Mouse (Mus musculus): ENCODE results near the gene Chd3. TPM values are rescaled to one million over a fixed set of nuclear protein-coding genes. Genes with fewer than 3 reads are reported as not detected.

The Chd3 gene
- total and polyA plus RNA-seq, 2 experiments from 2014 or later, result 58.9 to 298 TPM

DNA sequence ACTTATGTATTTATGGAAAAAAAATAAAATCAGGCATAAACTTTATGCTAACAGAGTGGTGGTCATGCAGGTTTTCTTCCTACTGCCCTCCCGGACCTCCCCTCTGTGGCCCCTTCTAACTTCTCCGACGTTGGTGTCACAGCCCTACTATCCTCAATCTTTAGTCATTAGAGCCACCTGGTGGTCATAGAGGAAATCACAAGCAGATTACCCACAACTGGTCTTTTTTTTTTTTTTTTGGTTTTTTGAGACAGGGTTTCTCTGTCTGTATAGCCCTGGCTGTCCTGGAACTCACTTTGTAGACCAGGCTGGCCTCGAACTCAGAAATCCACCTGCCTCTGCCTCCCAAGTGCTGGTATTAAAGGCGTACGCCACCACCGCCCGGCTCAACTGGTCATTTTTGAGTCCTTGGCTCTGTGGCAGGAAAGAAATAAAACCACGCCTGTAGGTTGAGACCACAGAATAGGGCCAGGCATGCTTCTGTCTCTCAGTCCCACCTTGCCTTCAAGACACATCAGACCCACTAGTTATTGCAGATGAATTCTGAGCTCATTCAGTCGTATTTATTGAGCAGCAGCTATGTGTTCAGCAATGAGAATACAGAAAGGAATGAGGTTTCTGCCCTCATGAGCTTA is 21.3 kb upstream of the Chd3 start:
- no peak overlapping the region for H3K4me3 ChIP-seq (ENCODE audit: low read depth, low read length)
- no peak for ATAC-seq (ENCODE audit: low FRiP score)
- no peak overlapping the region for H3K27ac ChIP-seq (ENCODE audit: low read depth, low read length)
- no peaks in the 10 kb centered on the region for H3K27me3 ChIP-seq (ENCODE audit: insufficient read depth, low read length)
- TF ChIP-seq CTCF (IDR thresholded peaks at IDR 0.05), result peak; percentile 83
- no peaks in the 10 kb centered on the region for H3K9me3 ChIP-seq (ENCODE audit: low read length)
- no peak overlapping the region for H3K9ac ChIP-seq (replicated peaks; ENCODE audit: low read length, poor library complexity, severe bottlenecking)
- H3K4me1 ChIP-seq (ENCODE audit: insufficient read depth, low read length), result no peaks in the 10 kb centered on the region
- DNase-seq (ENCODE audit: low spot score), result peak; percentile 89
- WGBS, result 47% methylated on average over 10 of the region's 10 CpGs
- H3K4me2 ChIP-seq (ENCODE audit: low read depth, low read length, poor library complexity, severe bottlenecking), result no peak overlapping the region
- H3K36me3 ChIP-seq (ENCODE audit: insufficient read depth, low read length), result no peaks in the 10 kb centered on the region

DNA sequence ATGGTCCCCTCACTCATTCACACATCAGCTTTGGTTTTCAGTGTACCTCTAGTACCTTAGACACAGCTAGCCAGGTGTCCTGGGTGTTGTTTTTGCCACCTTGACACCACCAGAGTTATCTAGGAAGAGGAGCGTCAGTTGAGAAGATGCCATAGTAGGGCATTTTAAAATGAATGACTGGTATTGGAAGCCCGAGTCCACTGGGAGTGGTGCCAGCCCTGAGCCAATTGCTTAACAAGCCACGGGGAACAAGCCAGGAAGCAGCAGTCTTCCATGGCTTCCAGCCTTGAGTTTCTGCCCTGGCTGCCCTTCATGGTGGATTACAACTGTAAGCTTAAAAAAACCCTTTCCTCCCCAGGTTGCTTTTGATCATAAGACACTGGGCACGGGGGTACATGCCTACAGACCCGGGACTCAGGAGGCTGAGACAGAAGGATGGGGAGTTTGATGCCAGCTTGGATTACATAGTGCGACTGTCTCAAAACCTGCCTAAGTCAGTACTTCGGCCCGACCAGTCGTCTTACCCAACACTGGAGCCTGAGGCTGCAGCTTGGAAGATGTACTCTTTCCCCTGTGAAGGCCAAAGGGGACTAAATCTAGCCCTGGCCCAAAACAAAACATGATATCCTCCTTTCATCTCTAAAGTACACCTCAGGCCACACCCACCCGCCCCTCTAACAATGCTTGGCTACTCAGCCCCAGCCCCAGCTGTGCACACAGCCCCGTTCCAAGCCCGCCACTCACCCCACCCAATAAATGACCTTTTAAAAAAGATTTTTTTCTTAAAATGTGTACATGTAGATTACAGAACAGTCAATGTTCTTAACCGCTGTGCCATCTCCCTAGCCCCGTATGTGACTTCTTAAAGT is 20.6 kb upstream of the Chd3 start:
- DNase-seq (ENCODE audit: low spot score), result no peak
- Histone ChIP-seq H3K27ac (ENCODE audit: low read depth, low read length) (no peak overlapping the region), H3K4me2 (ENCODE audit: low read depth, low read length, poor library complexity, severe bottlenecking) (no peak overlapping the region), H3K9me3 (ENCODE audit: low read length) (no peaks in the 10 kb centered on the region), H3K9ac (replicated peaks; ENCODE audit: low read length, poor library complexity, severe bottlenecking) (no peak overlapping the region), H3K27me3 (ENCODE audit: insufficient read depth, low read length) (no peaks in the 10 kb centered on the region), H3K4me3 (ENCODE audit: low read depth, low read length) (no peak overlapping the region), H3K4me1 (ENCODE audit: insufficient read depth, low read length) (no peaks in the 10 kb centered on the region), H3K36me3 (ENCODE audit: insufficient read depth, low read length) (no peaks in the 10 kb centered on the region)
- TF ChIP-seq CTCF (IDR thresholded peaks at IDR 0.05), result no peak
- WGBS, result 59% methylated on average over 14 of the region's 14 CpGs
- ATAC-seq (ENCODE audit: low FRiP score), result no peak

- no peak overlapping the region for H3K4me2 ChIP-seq (ENCODE audit: low read depth, low read length, poor library complexity, severe bottlenecking)
- H3K9me3 ChIP-seq (ENCODE audit: low read length), result no peaks in the 10 kb centered on the region
- H3K4me1 ChIP-seq (ENCODE audit: insufficient read depth, low read length), result no peaks in the 10 kb centered on the region
- DNase-seq (ENCODE audit: low spot score) (no peak), ATAC-seq (ENCODE audit: low FRiP score) (no peak)
- no peak overlapping the region for H3K4me3 ChIP-seq (ENCODE audit: low read depth, low read length)
- H3K27me3 ChIP-seq (ENCODE audit: insufficient read depth, low read length), result no peaks in the 10 kb centered on the region
- no peak overlapping the region for H3K27ac ChIP-seq (ENCODE audit: low read depth, low read length)
- no peak for TF ChIP-seq CTCF (IDR thresholded peaks at IDR 0.05)
- 96% methylated on average over 4 of the region's 4 CpGs for WGBS
- no peak overlapping the region for H3K9ac ChIP-seq (replicated peaks; ENCODE audit: low read length, poor library complexity, severe bottlenecking)
- H3K36me3 ChIP-seq (ENCODE audit: insufficient read depth, low read length), result no peaks in the 10 kb centered on the region
Observed at GRCm38 (mm10) chr11:69388680-69389079, 19.5 kb upstream of the Chd3 start.

DNA sequence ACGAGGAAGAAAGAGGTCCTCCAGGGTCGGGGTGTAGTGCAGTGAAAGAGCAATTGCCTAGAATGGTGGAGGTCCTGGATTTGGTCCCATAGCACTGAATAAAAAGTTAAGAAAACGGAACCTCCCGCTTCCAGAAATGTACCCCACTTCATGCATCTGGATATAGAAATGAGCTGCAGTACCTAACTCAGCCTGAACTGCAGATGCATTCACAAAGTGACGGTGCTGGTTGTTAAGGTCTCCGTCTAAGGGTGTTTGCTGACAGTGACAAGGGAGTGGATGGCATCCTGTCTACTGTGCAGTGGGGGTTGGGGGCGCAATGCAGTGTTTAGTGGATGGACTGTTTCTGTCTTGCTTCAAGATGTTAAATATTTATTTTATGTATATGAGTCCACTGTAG is 17.6 kb upstream of the Chd3 start:
- ATAC-seq (ENCODE audit: low FRiP score) (no peak), DNase-seq (ENCODE audit: low spot score) (no peak)
- Histone ChIP-seq H3K4me3 (ENCODE audit: low read depth, low read length) (no peak overlapping the region), H3K4me2 (ENCODE audit: low read depth, low read length, poor library complexity, severe bottlenecking) (no peak overlapping the region), H3K36me3 (ENCODE audit: insufficient read depth, low read length) (no peaks in the 10 kb centered on the region), H3K9ac (replicated peaks; ENCODE audit: low read length, poor library complexity, severe bottlenecking) (no peak overlapping the region), H3K27me3 (ENCODE audit: insufficient read depth, low read length) (no peaks in the 10 kb centered on the region), H3K9me3 (ENCODE audit: low read length) (no peaks in the 10 kb centered on the region), H3K4me1 (ENCODE audit: insufficient read depth, low read length) (no peaks in the 10 kb centered on the region), H3K27ac (ENCODE audit: low read depth, low read length) (no peak overlapping the region)
- TF ChIP-seq CTCF (IDR thresholded peaks at IDR 0.05), result peak; percentile 51
- WGBS, result 85% methylated on average over 7 of the region's 7 CpGs

GRCm38 (mm10) chr11:69384979-69385378 is 15.8 kb upstream of the Chd3 start:
- Histone ChIP-seq H3K9ac (replicated peaks; ENCODE audit: low read length, poor library complexity, severe bottlenecking) (no peak overlapping the region), H3K27me3 (ENCODE audit: insufficient read depth, low read length) (no peaks in the 10 kb centered on the region), H3K27ac (ENCODE audit: low read depth, low read length) (no peak overlapping the region), H3K4me3 (ENCODE audit: low read depth, low read length) (no peak overlapping the region), H3K4me2 (ENCODE audit: low read depth, low read length, poor library complexity, severe bottlenecking) (no peak overlapping the region), H3K36me3 (ENCODE audit: insufficient read depth, low read length) (no peaks in the 10 kb centered on the region), H3K4me1 (ENCODE audit: insufficient read depth, low read length) (no peaks in the 10 kb centered on the region), H3K9me3 (ENCODE audit: low read length) (no peaks in the 10 kb centered on the region)
- ATAC-seq (ENCODE audit: low FRiP score) (no peak), DNase-seq (ENCODE audit: low spot score) (no peak)
- 86% methylated on average over 6 of the region's 6 CpGs for whole genome bisulfite sequencing
- TF ChIP-seq CTCF (IDR thresholded peaks at IDR 0.05), result no peak

- no peak overlapping the region for H3K4me3 ChIP-seq (ENCODE audit: low read depth, low read length)
- no peak for TF ChIP-seq CTCF (IDR thresholded peaks at IDR 0.05)
- WGBS, result 65% methylated on average over 10 of the region's 10 CpGs
- no peak overlapping the region for H3K4me2 ChIP-seq (ENCODE audit: low read depth, low read length, poor library complexity, severe bottlenecking)
- no peaks in the 10 kb centered on the region for H3K36me3 ChIP-seq (ENCODE audit: insufficient read depth, low read length)
- no peak overlapping the region for H3K27ac ChIP-seq (ENCODE audit: low read depth, low read length)
- no peak for ATAC-seq (ENCODE audit: low FRiP score)
- no peaks in the 10 kb centered on the region for H3K9me3 ChIP-seq (ENCODE audit: low read length)
- H3K4me1 ChIP-seq (ENCODE audit: insufficient read depth, low read length), result no peaks in the 10 kb centered on the region
- no peak for DNase-seq (ENCODE audit: low spot score)
- H3K27me3 ChIP-seq (ENCODE audit: insufficient read depth, low read length), result no peaks in the 10 kb centered on the region
- no peak overlapping the region for H3K9ac ChIP-seq (replicated peaks; ENCODE audit: low read length, poor library complexity, severe bottlenecking)
Observed at GRCm38 (mm10) chr11:69382478-69383105, 13.4 kb upstream of the Chd3 start.

Measured in midbrain, postnatal 0 days (tissue).